Mouse (Mus musculus) G1E (cell line): ENCODE data around the gene Gcc2.

ENCODE experiments used
- CTCF ChIP-seq: IDR thresholded peaks from 2 replicates; pipeline ENCODE4 v1.5.1; 2012; ENCODE audit warnings: low read depth, low read length, inconsistent platforms, mixed read lengths
- GATA1 ChIP-seq: IDR thresholded peaks from 2 replicates; pipeline ENCODE4 v1.6.1; 2012; ENCODE audit warnings: borderline replicate concordance, low read length, inconsistent platforms, mixed read lengths

- no peak for TF ChIP-seq CTCF
- TF ChIP-seq GATA1, result no peak
Observed at GRCm38 (mm10) chr10:58254635-58255175, 592 bp upstream of the Gcc2 start.
